Mouse (Mus musculus) lung, postnatal 0 days (tissue): ENCODE data around the gene Atraid. TPM values are rescaled to one million over a fixed set of nuclear protein-coding genes. Genes with fewer than 3 reads are reported as not detected.
"Not testable (repeated sequence)": the region's sequence is repeated elsewhere in the genome, so short reads cannot be mapped to it uniquely, and the experiment has no call there.

Experiments
- ATAC-seq: fragments of 200-750 bp; cut with Nextera tagmentation; 2 replicates; pipeline ENCODE4 v1.8.0; 2017; ENCODE audit warnings: moderate library complexity
- DNase-seq: peaks from one replicate; pipeline ENCODE4 v3.0.0-alpha.2; 2016; ENCODE audit warnings: low spot score
- H3K27ac ChIP-seq: fragments of 300-500 bp; sonication (generic); 2 replicates; pipeline ENCODE4 v1.5.1; 2014; ENCODE audit warnings: antibody characterized with exemption, mild to moderate bottlenecking, low read length, mixed read lengths
- H3K27me3 ChIP-seq: fragments of 300-500 bp; sonication (generic); replicated peaks from 2 replicates; pipeline ENCODE4 v1.6.1; 2014; ENCODE audit warnings: low read length, mixed read lengths; ENCODE audit not compliant: insufficient read depth
- H3K36me3 ChIP-seq: fragments of 300-500 bp; sonication (generic); 2 replicates; pipeline ENCODE4 v1.6.1; 2014; ENCODE audit warnings: low read length, mixed read lengths; ENCODE audit not compliant: insufficient read depth
- H3K4me1 ChIP-seq: fragments of 300-500 bp; sonication (generic); 2 replicates; pipeline ENCODE4 v1.6.1; 2014; ENCODE audit warnings: antibody characterized with exemption, low read depth, low read length, mixed read lengths; ENCODE audit not compliant: insufficient read depth
- H3K4me2 ChIP-seq: fragments of 300-500 bp; sonication (generic); replicated peaks from 2 replicates; pipeline ENCODE4 v1.6.1; 2014; ENCODE audit warnings: low read depth, mild to moderate bottlenecking, low read length, moderate library complexity, mixed read lengths
- H3K4me3 ChIP-seq: fragments of 300-500 bp; sonication (generic); 2 replicates; pipeline ENCODE4 v1.5.1; 2014; ENCODE audit warnings: low read depth, low read length
- H3K9ac ChIP-seq: fragments of 300-500 bp; sonication (generic); replicated peaks from 2 replicates; pipeline ENCODE4 v1.6.1; 2014; ENCODE audit warnings: low read depth, mild to moderate bottlenecking
- H3K9me3 ChIP-seq: fragments of 300-500 bp; sonication (generic); 2 replicates; pipeline ENCODE4 v1.6.1; 2016; ENCODE audit warnings: low read length, mixed read lengths
- CTCF ChIP-seq: IDR thresholded peaks from 2 replicates; pipeline ENCODE4 v1.5.1; 2016; ENCODE audit warnings: antibody characterized with exemption, mild to moderate bottlenecking
- EP300 ChIP-seq: IDR thresholded peaks from 2 replicates; pipeline ENCODE4 v1.6.1; 2016; ENCODE audit warnings: antibody characterized with exemption, mild to moderate bottlenecking, control low read depth
- WGBS: fragments of 180-500 bp; shearing (Covaris S2); extraction: QIAGEN DNeasy Blood & Tissue Kit; methylation state at CpG from one replicate; pipeline ENCODE4 v1.1.7; 2014; 5-methylcytosine and 5-hydroxymethylcytosine counted together
- polyA plus RNA-seq: library from polyadenylated mRNA; unstranded; fragments of >200 nt; fragmentation: Nextera tagmentation; extraction: Ambion mirVana; gene quantifications from 2 replicates; pipeline ENCODE4 v1.2.1, GENCODE M21; 2015

Atraid gene
- polyA plus RNA-seq, 1 experiment from 2014 or later: 289 TPM

DNA sequence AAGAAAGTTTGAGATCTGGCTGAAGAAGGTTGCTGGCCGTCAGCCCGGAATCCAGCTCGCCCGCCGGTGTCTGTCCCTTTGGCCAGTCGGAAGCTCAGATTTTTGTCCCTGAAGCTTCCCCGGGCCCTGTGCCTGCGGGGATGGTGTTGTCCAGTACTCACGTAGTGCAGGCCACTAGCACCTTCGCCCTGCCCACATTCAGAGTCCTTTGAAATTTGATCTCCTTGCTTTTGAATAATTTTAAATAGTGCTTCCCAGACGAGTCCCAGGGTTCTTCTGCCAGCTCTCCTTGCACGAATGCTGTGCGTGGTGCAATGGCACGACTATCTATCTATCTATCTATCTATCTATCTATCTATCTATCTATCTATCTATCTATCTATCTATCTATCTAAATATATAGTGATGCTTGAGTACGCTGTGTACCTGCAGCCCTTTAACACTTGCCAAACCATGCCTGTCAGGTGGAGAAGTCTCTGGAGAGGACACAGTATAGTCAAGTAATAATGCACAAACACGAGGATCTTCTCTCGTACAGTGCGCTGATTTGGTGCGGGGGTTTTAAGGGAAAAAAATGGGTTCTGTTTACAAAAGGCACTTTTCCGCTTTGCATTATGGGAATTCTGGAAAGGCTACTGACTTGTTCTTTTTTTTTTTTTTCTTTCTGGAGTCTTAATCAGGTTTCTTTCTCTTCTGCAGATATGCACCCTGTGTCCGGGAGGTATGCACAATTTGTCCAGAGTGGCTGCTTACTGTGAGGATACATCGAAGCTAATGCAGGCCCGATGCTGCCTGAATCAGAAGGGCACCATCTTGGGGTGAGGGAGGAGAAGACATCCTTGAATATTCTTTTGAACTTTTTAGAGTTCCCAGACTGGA is 890 bp downstream of the Atraid start, which contains the start of gene Slc5a6:
TSS of gene Slc5a6 (minus strand) at position 162 of the 879 bp plus-strand sequence.
- no peak for TF ChIP-seq EP300
- peak; percentile 70 for TF ChIP-seq CTCF
- WGBS: 0% methylated on average over 22 of the region's 23 CpGs

DNA sequence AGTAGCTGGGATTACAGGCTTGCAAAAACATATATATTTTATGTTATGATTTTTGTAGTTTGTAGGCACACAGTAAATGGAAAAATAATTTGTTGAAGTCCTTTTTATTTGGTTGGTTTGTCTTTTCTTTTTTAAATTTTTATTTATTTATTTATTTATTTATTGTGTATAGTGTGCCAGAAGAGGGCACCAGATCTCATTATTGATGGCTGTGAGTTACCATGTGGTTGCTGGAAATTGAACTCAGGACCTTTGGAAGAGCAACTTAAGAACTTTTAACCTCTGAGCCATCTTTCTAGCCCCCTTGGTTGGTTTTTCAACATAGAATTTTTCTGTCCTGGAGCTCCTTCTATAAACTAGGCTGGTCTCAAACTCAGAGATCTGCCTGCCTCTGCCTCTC is 2.3 kb downstream of the Atraid start:
- Histone ChIP-seq H3K4me3 (no peak overlapping the region), H3K36me3 (no peaks in the 10 kb centered on the region), H3K9ac (no peak overlapping the region), H3K4me1 (peaks cover 10% of the 10 kb centered on the region), H3K9me3 (no peaks in the 10 kb centered on the region), H3K4me2 (no peak overlapping the region), H3K27ac (no peak overlapping the region), H3K27me3 (no peaks in the 10 kb centered on the region)
- ATAC-seq: no peak
- TF ChIP-seq EP300 (no peak), CTCF (no peak; the same call in 1 of the 2 replicates)
- peak; percentile 9 for DNase-seq

More for the DNA sequence above, 890 bp downstream of the Atraid start, which contains the start of gene Slc5a6:
- Histone ChIP-seq H3K9me3 (no peaks in the 10 kb centered on the region), H3K9ac (peak within 1 kb of the TSS; percentile 82), H3K4me1 (peaks cover 4% of the 10 kb centered on the region), H3K36me3 (no peaks in the 10 kb centered on the region), H3K4me2 (peak within 1 kb of the TSS; percentile 76), H3K27ac (peak within 1 kb of the TSS; percentile 96), H3K27me3 (no peaks in the 10 kb centered on the region), H3K4me3 (peak within 1 kb of the TSS; percentile 64)
- ATAC-seq (peak; percentile 48), DNase-seq (peak; percentile 86)

DNA sequence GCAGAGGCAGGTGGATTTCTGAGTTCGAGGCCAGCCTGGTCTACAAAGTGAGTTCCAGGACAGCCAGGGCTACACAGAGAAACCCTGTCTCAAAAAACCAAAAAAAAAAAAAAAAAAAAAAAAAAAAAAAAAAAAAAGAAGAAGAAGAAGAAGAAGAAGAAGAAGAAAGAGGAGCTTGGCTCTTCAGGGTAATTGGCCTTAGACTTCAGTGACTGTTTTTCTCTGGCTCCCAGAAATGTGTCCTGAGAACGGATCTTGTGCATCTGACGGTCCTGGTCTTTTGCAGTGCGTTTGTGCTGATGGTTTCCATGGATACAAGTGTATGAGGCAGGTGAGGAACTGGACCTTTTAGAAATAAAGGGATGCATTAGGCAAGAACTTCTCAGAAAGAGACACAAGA is 5.6 kb downstream of the Atraid start:
- not testable (repeated sequence) for H3K9me3 ChIP-seq, H3K36me3 ChIP-seq, H3K27me3 ChIP-seq, H3K9ac ChIP-seq, H3K4me2 ChIP-seq, ATAC-seq, H3K4me3 ChIP-seq, H3K4me1 ChIP-seq
- 0 out of 2 replicates have a peak overlapping the region, but pooled peaks have one; percentile 26 for H3K27ac ChIP-seq
- WGBS: 50% methylated on average over 4 of the region's 4 CpGs
- peak; percentile 6 for DNase-seq

DNA sequence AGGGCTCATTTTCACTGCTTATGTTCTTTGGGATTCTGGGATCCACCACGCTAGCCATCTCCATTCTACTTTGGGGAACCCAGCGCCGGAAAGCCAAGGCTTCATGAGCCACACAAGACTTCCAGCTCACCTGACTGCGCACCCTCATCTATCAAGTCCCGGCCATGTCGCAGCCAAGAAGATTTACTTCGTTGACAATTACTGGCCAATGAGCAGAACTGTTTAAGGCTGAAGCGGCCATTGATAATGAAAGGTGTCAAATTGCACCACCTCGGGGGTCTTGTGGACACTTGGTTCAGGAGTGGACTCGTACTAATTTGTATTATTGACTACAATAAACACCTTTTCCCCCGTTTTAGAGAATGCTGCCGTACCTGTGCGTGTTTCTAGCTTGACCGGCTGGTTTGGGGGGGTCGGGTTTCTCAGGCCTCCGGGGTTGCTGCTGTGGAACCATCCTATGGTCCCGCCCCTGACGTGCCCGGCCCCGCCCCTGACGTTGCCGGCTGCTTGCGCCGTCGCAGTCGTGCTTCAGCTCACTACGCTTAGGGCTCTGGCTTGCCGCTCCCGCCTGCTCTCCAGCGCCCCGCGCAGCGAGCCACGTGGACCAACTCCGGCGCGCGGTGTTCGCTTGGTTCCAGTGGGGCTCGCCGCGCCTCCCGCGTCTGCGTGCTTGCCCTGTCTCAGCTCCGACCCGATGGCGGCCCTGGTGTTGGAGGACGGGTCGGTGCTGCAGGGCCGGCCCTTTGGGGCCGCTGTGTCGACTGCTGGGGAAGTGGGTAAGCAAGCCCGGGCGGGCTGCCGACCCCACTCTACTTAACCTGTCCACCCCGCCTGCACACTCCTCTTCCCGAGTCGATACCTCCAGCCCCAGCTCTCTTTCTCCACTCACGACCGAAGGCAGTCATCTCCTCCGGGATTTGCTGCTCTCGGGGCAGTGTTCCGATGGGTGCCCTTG is 6.4 kb downstream of the Atraid start, which contains the start of gene Cad:
TSS of gene Cad (plus strand) at position 520 of the 955 bp plus-strand sequence.
- Histone ChIP-seq H3K27me3 (no peaks in the 10 kb centered on the region), H3K9ac (peak within 1 kb of the TSS; percentile 41), H3K27ac (0 out of 2 replicates have a peak within 1 kb of the TSS, but pooled peaks have one; percentile 26), H3K36me3 (0 out of 2 replicates have a peak, but pooled peaks cover 3% of the 10 kb centered on the region), H3K9me3 (no peaks in the 10 kb centered on the region), H3K4me3 (peak within 1 kb of the TSS; percentile 48), H3K4me2 (peak within 1 kb of the TSS; percentile 96), H3K4me1 (peaks cover 5% of the 10 kb centered on the region)
- DNase-seq (peak; percentile 96), ATAC-seq (peak; percentile 99)
- WGBS: under 1% methylated on average over 60 of the region's 64 CpGs
- peak; percentile 61 for TF ChIP-seq CTCF
- TF ChIP-seq EP300: no peak

DNA sequence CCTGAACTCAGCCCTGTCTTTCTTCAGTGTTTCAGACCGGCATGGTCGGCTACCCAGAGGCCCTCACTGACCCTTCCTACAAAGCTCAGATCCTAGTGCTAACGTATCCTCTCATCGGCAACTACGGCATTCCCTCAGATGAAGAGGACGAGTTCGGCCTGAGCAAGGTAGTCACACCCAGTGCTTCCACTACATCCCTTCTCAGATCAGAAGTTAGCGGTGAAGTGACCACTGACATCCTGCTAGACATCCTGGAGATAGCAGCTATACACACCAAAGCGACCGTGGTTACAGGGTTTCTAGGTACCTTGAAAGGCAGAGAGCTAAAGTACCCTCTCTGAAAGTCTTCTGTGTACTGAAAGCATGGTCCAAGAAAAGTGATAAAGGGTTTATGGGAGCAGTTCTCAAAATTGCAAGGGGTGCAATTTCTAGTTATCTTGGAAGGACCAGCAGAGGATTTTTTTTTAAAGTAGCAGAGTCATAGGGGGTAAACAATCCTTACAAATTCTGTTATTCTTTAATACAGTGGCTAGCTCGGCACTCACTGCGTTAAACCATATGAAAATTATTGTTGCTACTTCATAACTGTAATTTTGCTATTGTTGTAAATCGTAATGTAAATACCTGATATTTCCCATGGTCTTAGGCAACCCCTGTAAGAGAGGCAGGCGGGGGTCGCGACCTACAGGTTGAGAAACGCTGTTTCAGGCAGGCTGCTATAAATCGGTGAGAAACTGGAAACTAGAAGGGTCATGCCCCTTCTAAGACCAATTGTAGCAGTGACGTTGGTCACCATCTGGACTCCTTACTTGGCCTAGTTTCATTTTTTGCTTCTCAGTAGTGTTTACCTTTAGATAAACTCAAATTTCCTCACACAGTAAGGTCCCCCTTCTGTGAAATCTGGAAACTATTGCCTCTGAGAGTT is 7.4 kb downstream of the Atraid start:
- TF ChIP-seq EP300 (no peak), CTCF (no peak)
- Histone ChIP-seq H3K27me3 (no peaks in the 10 kb centered on the region), H3K36me3 (peaks cover 7% of the 10 kb centered on the region; the same call in 1 of the 2 replicates), H3K9me3 (no peaks in the 10 kb centered on the region), H3K4me3 (peak overlapping the region; percentile 48), H3K4me2 (peak overlapping the region; percentile 96), H3K9ac (peak overlapping the region; percentile 41), H3K27ac (0 out of 2 replicates have a peak overlapping the region, but pooled peaks have one; percentile 12), H3K4me1 (peaks cover 5% of the 10 kb centered on the region)
- no peak; the same call in 1 of the 2 replicates for ATAC-seq
- WGBS: 16% methylated on average over 19 of the region's 19 CpGs
- DNase-seq: peak; percentile 23
